20 mouse cellular contexts compared by ENCODE assay signal in genomic region chr12:76771540-76771939, GRCm38 (mm10). TPM values are rescaled to one million over a fixed set of nuclear protein-coding genes. Genes with fewer than 3 reads are reported as not detected.
"Had no signal": no experiment of that assay in that cellular context is flagged by ENCODE, and none has a peak within 500 bp of the region (broad histone marks: within the 10 kb centered on the region; RNA-seq: fewer than 3 reads in every experiment).

No protein-coding gene starts in this region.

- H3K9me3 ChIP-seq: neural tube, embryonic 13.5 days; neural tube, embryonic 15.5 days; stomach, embryonic 15.5 days had no signal

- H3K4me3 ChIP-seq: neural tube, embryonic 13.5 days; neural tube, embryonic 15.5 days; stomach, embryonic 15.5 days had no signal

- H3K36me3 ChIP-seq: neural tube, embryonic 13.5 days; neural tube, embryonic 15.5 days; stomach, embryonic 15.5 days had no signal

- H3K9ac ChIP-seq: neural tube, embryonic 13.5 days; neural tube, embryonic 15.5 days; stomach, embryonic 15.5 days had no signal

- H3K27ac ChIP-seq: neural tube, embryonic 13.5 days; neural tube, embryonic 15.5 days; stomach, embryonic 15.5 days; stomach, postnatal 0 days had no signal

- H3K27me3 ChIP-seq: neural tube, embryonic 13.5 days; neural tube, embryonic 15.5 days; stomach, embryonic 15.5 days had no signal

- H3K4me2 ChIP-seq: neural tube, embryonic 13.5 days; neural tube, embryonic 15.5 days; stomach, embryonic 15.5 days had no signal

- DNase-seq: retina, postnatal 1 day; right cerebral cortex, adult 18-20 months; right cerebral cortex, postnatal 14 days; right cerebral cortex, postnatal 25 days; right cerebral cortex, postnatal 4 days; spleen, adult 18-20 months; thymus, adult 18-20 months; thymus, adult 2 months; thymus, postnatal 14 days; thymus, postnatal 25 days; thymus, postnatal 36 days; thymus, postnatal 4 days had no signal

- H3K4me1 ChIP-seq: stomach, embryonic 15.5 days had no signal

RNA-seq across cellular contexts. Expression of gene Gpx2, which starts 23.8 kb away (rescaled TPM):
- total RNA-seq: neutrophil, adult 5-6 weeks had no signal
- polyA plus RNA-seq: neural tube, embryonic 14.5 days; spleen, adult 2 months; testis, adult 2 months had no signal

RNA-seq across cellular contexts. Expression of gene Rab15, which starts 51.2 kb away (rescaled TPM):
- total RNA-seq: neutrophil, adult 5-6 weeks had no signal
